Mouse (Mus musculus) kidney, adult 2 months (tissue): Measurements from ENCODE around the gene Lmf1. TPM values are rescaled to one million over a fixed set of nuclear protein-coding genes. Genes with fewer than 3 reads are reported as not detected.

ENCODE experiments used
- DNase-seq: peaks from one replicate; pipeline ENCODE4 v3.0.0; 2021
- H3K27ac ChIP-seq: fragments of 200-500 bp; 2 replicates; pipeline ENCODE4 v1.5.1; 2012; ENCODE audit warnings: low read depth, low read length, control low read depth, inconsistent platforms; ENCODE audit not compliant: insufficient read depth
- H3K27me3 ChIP-seq: fragments of 200-500 bp; replicated peaks from 2 replicates; pipeline ENCODE4 v1.6.1; 2012; ENCODE audit warnings: mild to moderate bottlenecking, moderate library complexity, low read length, inconsistent platforms; ENCODE audit not compliant: control insufficient read depth, insufficient read depth
- H3K36me3 ChIP-seq: fragments of 200-500 bp; 2 replicates; pipeline ENCODE4 v1.6.1; 2012; ENCODE audit warnings: mild to moderate bottlenecking, moderate library complexity, low read length, inconsistent platforms; ENCODE audit not compliant: control insufficient read depth, insufficient read depth
- H3K4me1 ChIP-seq: fragments of 200-500 bp; 2 replicates; pipeline ENCODE4 v1.6.1; 2011; ENCODE audit warnings: low read length; ENCODE audit not compliant: control insufficient read depth, insufficient read depth
- H3K4me3 ChIP-seq: fragments of 200-500 bp; 2 replicates; pipeline ENCODE4 v1.5.1; 2011; ENCODE audit warnings: mild to moderate bottlenecking, low read depth, low read length, control low read depth; ENCODE audit not compliant: insufficient read depth
- CTCF ChIP-seq: fragments of 200-500 bp; conservative IDR thresholded peaks from 2 replicates; pipeline ENCODE4 v1.5.1; 2011; ENCODE audit warnings: low read depth, mild to moderate bottlenecking, control low read depth, low read length, moderate library complexity, mixed read lengths; ENCODE audit not compliant: insufficient read depth, insufficient read length
- POLR2A ChIP-seq: fragments of 200-500 bp; IDR thresholded peaks from one replicate; pipeline ENCODE4 v1.6.1; 2011; ENCODE audit warnings: low read depth, low read length, control low read depth
- WGBS: fragments of 180-500 bp; shearing (Covaris S2); methylation state at CpG from one replicate; pipeline ENCODE4 v1.1.7; 2018; 5-methylcytosine and 5-hydroxymethylcytosine counted together
- polyA plus RNA-seq: library from polyadenylated mRNA; depleted of rRNA; stranded (reverse); fragments of >200 nt; gene quantifications from 2 replicates; pipeline ENCODE4 v1.2.3, GENCODE M21; 2012

Lmf1 gene
- polyA plus RNA-seq, 1 experiment = 35.4 TPM

DNA sequence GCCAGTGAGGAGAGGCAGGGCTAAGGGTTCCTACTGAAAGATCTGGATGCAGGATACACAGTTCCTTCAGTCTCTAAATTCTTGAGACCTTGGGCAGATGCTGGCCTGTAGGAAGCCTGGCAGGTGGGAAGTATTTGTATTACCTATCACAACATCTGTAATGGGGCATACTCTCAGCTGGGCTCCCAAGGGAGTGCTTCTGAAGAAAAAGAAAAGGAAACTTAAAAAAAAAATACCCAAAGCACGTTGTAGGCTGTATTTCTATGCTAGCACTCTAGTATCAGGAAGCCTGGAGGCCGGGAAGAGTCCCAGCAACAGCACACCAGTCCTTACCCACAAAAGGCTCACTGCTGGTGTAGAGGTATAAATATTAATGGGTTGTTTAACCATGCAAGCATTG is 1.2 kb upstream of the Lmf1 start:
- Histone ChIP-seq H3K27ac (no peak overlapping the region), H3K27me3 (no peaks in the 10 kb centered on the region), H3K4me3 (no peak overlapping the region), H3K4me1 (no peaks in the 10 kb centered on the region), H3K36me3 (no peaks in the 10 kb centered on the region)
- TF ChIP-seq POLR2A (no peak), CTCF (no peak)
- no peak for DNase-seq
- WGBS = 71% methylated on average over 2 of the region's 2 CpGs

DNA sequence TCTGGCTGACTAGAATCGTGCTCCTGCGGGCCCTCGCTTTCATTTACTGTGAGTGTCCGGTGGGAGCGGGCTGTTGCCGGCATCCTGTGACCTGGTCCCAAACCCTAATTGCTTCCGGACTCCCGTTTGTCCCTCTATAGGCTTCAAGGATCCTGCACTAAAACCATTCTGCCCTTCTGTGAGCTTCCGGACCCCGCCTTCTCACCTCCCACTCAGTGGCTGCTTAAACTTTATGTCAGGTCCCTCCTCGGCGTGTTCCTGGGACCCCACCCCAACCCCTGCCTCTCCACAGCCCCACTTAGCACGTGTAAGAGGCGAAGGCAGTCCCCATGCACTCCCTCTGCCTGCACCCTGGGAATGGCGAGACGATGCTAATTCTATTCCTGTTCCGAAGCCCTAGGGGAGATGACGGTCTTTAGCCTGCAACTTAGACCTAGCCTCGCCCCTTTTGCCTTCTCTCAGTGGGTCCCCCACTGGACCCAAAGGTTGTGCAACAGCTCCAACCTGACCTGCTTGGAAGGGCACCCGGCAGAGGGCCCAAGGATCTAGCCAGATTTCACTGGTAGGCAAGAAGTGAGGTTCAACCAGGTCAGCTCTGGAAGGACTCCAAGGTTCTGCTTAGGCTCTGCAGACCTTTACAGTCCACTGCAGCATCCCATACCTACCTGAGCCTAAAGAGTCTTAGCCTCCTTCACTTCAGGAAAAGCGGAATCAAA is 605 bp downstream of the Lmf1 start:
- H3K4me3 ChIP-seq = peak overlapping the region; percentile 75
- H3K36me3 ChIP-seq = no peaks in the 10 kb centered on the region
- DNase-seq = peak; percentile 55
- TF ChIP-seq POLR2A = no peak
- TF ChIP-seq CTCF = no peak
- H3K27me3 ChIP-seq = no peaks in the 10 kb centered on the region
- no peaks in the 10 kb centered on the region for H3K4me1 ChIP-seq
- 6% methylated on average over 21 of the region's 21 CpGs for WGBS
- H3K27ac ChIP-seq = no peak overlapping the region

- Histone ChIP-seq H3K36me3 (no peaks in the 10 kb centered on the region), H3K27ac (no peak overlapping the region), H3K27me3 (no peaks in the 10 kb centered on the region), H3K4me3 (no peak overlapping the region), H3K4me1 (no peaks in the 10 kb centered on the region)
- no peak for TF ChIP-seq POLR2A
- TF ChIP-seq CTCF = no peak
- 91% methylated on average over 8 of the region's 8 CpGs for WGBS
- no peak for DNase-seq
Measured at GRCm38 (mm10) chr17:25582076-25582475, 3.2 kb downstream of the Lmf1 start.

DNA sequence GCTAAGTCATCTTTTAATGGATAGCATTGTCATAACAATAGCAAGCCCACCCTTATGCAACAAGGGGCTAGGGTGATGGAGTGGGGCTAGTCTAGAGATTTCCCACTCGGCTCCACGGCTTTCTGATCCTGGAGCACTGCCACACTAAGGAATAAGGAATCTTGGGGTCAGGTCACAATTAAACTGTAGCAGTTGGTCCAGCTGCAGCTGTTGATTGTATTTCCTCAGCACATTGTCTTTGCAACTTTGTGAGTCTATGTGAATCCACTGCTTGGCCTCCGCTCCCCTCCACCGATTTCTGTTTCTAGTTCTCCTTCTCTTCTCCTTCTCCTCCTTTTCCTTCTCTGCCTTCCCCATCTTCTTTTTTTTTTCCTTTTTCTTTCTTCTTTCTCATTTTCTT is 4.2 kb downstream of the Lmf1 start:
- Histone ChIP-seq H3K27me3 (no peaks in the 10 kb centered on the region), H3K36me3 (no peaks in the 10 kb centered on the region), H3K4me1 (no peaks in the 10 kb centered on the region), H3K27ac (no peak overlapping the region), H3K4me3 (no peak overlapping the region)
- no peak for DNase-seq
- TF ChIP-seq POLR2A = no peak
- no peak for TF ChIP-seq CTCF
- 71% methylated on average over 4 of the region's 4 CpGs for WGBS

DNA sequence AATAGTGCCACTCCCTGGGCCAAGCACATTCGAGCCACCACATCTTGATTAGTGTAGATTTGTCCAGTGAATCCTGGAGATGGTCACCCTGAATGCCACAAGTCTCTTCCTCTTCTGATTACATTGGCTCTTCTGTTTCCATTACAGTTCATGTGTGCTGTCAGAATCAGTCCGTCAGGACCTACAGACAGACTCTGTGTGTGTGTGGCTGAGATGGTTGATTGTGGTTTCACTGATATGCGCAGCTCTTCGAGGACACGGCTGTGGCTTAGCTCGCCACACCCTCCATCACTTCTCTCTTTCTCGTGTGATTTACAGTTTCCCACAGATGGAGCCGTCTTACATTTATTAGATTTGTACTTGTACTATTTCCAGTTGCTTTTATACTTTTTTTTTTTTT is 5.0 kb downstream of the Lmf1 start:
- DNase-seq = no peak
- Histone ChIP-seq H3K4me1 (no peaks in the 10 kb centered on the region), H3K4me3 (no peak overlapping the region), H3K36me3 (no peaks in the 10 kb centered on the region), H3K27ac (no peak overlapping the region), H3K27me3 (no peaks in the 10 kb centered on the region)
- TF ChIP-seq CTCF (no peak), POLR2A (no peak)
- WGBS = 76% methylated on average over 8 of the region's 8 CpGs

DNA sequence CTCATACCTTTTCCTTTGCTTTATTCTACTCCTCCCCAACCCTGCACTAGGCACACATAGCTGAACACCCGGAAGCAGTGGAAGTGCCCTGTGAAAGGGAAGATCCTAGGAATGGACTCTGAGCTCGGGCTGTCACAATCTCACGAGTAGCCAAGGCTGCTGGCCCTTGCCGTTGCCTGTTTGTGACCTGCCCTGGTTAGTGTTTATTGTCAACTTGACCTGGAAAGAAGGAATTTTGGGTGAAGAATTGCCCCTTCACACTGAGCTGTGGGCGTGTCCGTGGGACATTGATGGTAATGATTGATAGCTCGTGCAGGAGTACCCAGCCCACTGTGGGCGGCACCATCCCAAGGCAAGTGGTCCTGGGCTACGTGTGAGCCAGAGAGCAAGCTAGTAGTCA is 5.8 kb downstream of the Lmf1 start:
- H3K36me3 ChIP-seq = no peaks in the 10 kb centered on the region
- no peak for TF ChIP-seq CTCF
- no peak for TF ChIP-seq POLR2A
- WGBS = 85% methylated on average over 9 of the region's 9 CpGs
- no peaks in the 10 kb centered on the region for H3K27me3 ChIP-seq
- H3K4me3 ChIP-seq = no peak overlapping the region
- H3K4me1 ChIP-seq = no peaks in the 10 kb centered on the region
- peak; percentile 54 for DNase-seq
- no peak overlapping the region for H3K27ac ChIP-seq

GRCm38 (mm10) chr17:25590068-25590467 is 11.2 kb downstream of the Lmf1 start:
- WGBS = 93% methylated on average over 6 of the region's 6 CpGs
- Histone ChIP-seq H3K4me1 (no peaks in the 10 kb centered on the region), H3K27me3 (no peaks in the 10 kb centered on the region), H3K36me3 (no peaks in the 10 kb centered on the region), H3K27ac (no peak overlapping the region), H3K4me3 (no peak overlapping the region)
- TF ChIP-seq CTCF (no peak), POLR2A (no peak)
- DNase-seq = no peak
